Mouse (Mus musculus) limb, embryonic 14.5 days (tissue): Measurements from ENCODE around the gene Kif16b. TPM values are rescaled to one million over a fixed set of nuclear protein-coding genes. Genes with fewer than 3 reads are reported as not detected.

Experiments
- ATAC-seq: fragments of 200-750 bp; cut with Nextera tagmentation; 2 replicates; pipeline ENCODE4 v1.8.0; 2017; ENCODE audit warnings: low read depth, moderate number of reproducible peaks, moderate TSS enrichment; ENCODE audit not compliant: low FRiP score
- DNase-seq: peaks from one replicate; pipeline ENCODE4 v3.0.0-alpha.2; 2015; ENCODE audit warnings: low spot score
- H3K27ac ChIP-seq: fragments of 300-500 bp; sonication (generic); replicated peaks from 2 replicates; pipeline ENCODE4 v1.5.1; 2014; ENCODE audit warnings: low read depth, mild to moderate bottlenecking, low read length, moderate library complexity, mixed read lengths
- H3K27me3 ChIP-seq: fragments of 300-500 bp; sonication (generic); 2 replicates; pipeline ENCODE4 v1.6.1; 2014; ENCODE audit warnings: low read length, mixed read lengths; ENCODE audit not compliant: control insufficient read depth, insufficient read depth
- H3K36me3 ChIP-seq: fragments of 300-500 bp; sonication (generic); 2 replicates; pipeline ENCODE4 v1.6.1; 2014; ENCODE audit warnings: mild to moderate bottlenecking, low read length, moderate library complexity, mixed read lengths; ENCODE audit not compliant: control insufficient read depth, insufficient read depth
- H3K4me1 ChIP-seq: fragments of 300-500 bp; sonication (generic); 2 replicates; pipeline ENCODE4 v1.6.1; 2014; ENCODE audit warnings: antibody characterized with exemption, low read length, mixed read lengths; ENCODE audit not compliant: control insufficient read depth, insufficient read depth
- H3K4me2 ChIP-seq: fragments of 300-500 bp; sonication (generic); replicated peaks from 2 replicates; pipeline ENCODE4 v1.6.1; 2014; ENCODE audit warnings: low read depth, mild to moderate bottlenecking, low read length, moderate library complexity; ENCODE audit not compliant: severe bottlenecking
- H3K4me3 ChIP-seq: fragments of 300-500 bp; sonication (generic); replicated peaks from 2 replicates; pipeline ENCODE4 v1.5.1; 2014; ENCODE audit warnings: low read length
- H3K9ac ChIP-seq: fragments of 300-500 bp; sonication (generic); 2 replicates; pipeline ENCODE4 v1.6.1; 2014; ENCODE audit warnings: mild to moderate bottlenecking, low read depth, low read length, moderate library complexity; ENCODE audit not compliant: severe bottlenecking
- H3K9me3 ChIP-seq: fragments of 300-500 bp; sonication (generic); 2 replicates; pipeline ENCODE4 v1.6.1; 2016; ENCODE audit warnings: low read length; ENCODE audit not compliant: control insufficient read depth
- POLR2A ChIP-seq: fragments of 200-500 bp; IDR thresholded peaks from 2 replicates; pipeline ENCODE4 v1.8.0; 2012; ENCODE audit warnings: inconsistent platforms, mild to moderate bottlenecking, moderate library complexity, borderline replicate concordance; ENCODE audit not compliant: insufficient read depth, insufficient read length; ENCODE audit errors: extremely low read depth
- WGBS: fragments of 180-500 bp; shearing (Covaris S2); extraction: QIAGEN DNeasy Blood & Tissue Kit; methylation state at CpG from one replicate; pipeline ENCODE4 v1.1.7; 2014; 5-methylcytosine and 5-hydroxymethylcytosine counted together
- polyA plus RNA-seq, 2 experiments: library from polyadenylated mRNA; depleted of rRNA in 1 of 2; stranded (reverse) in 1 of 2; unstranded in 1 of 2; fragments of >200 nt; fragmentation: Nextera tagmentation in 1 of 2; extraction: Ambion mirVana in 1 of 2; gene quantifications; 2 replicates each; pipeline versions ENCODE4 v1.2.1 to v1.2.3; 2012 to 2014

Gene Kif16b
- polyA plus RNA-seq, 2 experiments = 7.9 to 10.6 TPM

GRCm38 (mm10) chr2:142596176-142597170, 304.9 kb downstream of the Kif16b start:
- Histone ChIP-seq H3K27ac (no peak overlapping the region), H3K4me2 (no peak overlapping the region), H3K9me3 (no peaks in the 10 kb centered on the region), H3K36me3 (no peaks in the 10 kb centered on the region), H3K9ac (no peak overlapping the region), H3K4me3 (no peak overlapping the region), H3K4me1 (no peaks in the 10 kb centered on the region; the same call in 1 of the 2 replicates), H3K27me3 (no peaks in the 10 kb centered on the region)
- ATAC-seq = no peak
- 81% methylated on average over 17 of the region's 17 CpGs for WGBS
- TF ChIP-seq POLR2A = no peak
- no peak for DNase-seq

DNA sequence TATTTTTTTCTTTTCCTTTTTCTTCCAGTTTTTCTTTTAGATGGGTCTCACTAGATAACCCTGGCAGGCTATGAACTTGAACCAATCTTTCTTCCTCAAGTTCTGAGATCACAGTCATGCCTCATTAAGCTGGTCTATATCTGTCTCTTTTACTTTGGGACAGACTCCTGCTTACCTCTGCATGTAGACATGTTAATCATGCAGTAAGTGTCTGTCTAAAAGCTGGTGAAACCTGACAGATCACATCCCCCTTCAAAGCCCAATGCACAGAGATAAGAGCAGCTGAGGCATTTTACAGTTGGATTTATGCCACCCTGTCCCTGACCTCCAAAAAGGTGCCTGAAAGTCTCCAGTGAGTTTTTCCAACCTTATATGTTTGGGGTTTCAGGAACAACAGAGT, 310.4 kb downstream of the Kif16b start:
- H3K9ac ChIP-seq = no peak overlapping the region
- no peak overlapping the region for H3K27ac ChIP-seq
- H3K4me1 ChIP-seq = no peaks in the 10 kb centered on the region; the same call in 1 of the 2 replicates
- no peaks in the 10 kb centered on the region for H3K27me3 ChIP-seq
- H3K4me2 ChIP-seq = no peak overlapping the region
- no peaks in the 10 kb centered on the region for H3K9me3 ChIP-seq
- no peak for TF ChIP-seq POLR2A
- DNase-seq (no peak), ATAC-seq (no peak)
- no peak overlapping the region for H3K4me3 ChIP-seq
- no peaks in the 10 kb centered on the region for H3K36me3 ChIP-seq

DNA sequence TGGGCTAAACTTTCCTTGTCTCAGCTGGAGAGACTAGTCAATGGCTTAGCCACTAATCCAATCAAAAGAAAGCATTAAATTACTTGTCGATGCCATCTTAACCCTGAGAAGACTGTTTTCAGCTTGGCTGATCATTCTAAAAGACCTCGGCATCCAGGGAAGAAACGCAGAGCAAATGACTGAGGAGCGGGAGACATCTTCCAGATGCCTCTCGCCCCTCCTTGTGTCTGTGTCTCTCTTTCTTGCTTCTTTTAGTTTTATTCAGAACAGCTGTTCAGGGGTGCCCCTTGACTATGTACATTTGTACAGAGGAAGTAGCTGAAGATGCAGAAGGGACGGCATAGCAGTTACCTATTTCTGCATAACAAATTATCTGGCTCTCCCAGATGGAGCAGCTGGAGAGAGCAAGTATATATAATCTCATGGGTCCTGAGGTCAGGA, 311.0 kb downstream of the Kif16b start:
- Histone ChIP-seq H3K27me3 (no peaks in the 10 kb centered on the region), H3K9me3 (no peaks in the 10 kb centered on the region), H3K4me2 (no peak overlapping the region), H3K36me3 (no peaks in the 10 kb centered on the region), H3K27ac (no peak overlapping the region), H3K9ac (no peak overlapping the region), H3K4me3 (no peak overlapping the region), H3K4me1 (no peaks in the 10 kb centered on the region; the same call in 1 of the 2 replicates)
- WGBS = 31% methylated on average over 6 of the region's 6 CpGs
- DNase-seq = no peak
- ATAC-seq = 0 out of 2 replicates have a peak, but pooled peaks have one; percentile 15
- TF ChIP-seq POLR2A = no peak

DNA sequence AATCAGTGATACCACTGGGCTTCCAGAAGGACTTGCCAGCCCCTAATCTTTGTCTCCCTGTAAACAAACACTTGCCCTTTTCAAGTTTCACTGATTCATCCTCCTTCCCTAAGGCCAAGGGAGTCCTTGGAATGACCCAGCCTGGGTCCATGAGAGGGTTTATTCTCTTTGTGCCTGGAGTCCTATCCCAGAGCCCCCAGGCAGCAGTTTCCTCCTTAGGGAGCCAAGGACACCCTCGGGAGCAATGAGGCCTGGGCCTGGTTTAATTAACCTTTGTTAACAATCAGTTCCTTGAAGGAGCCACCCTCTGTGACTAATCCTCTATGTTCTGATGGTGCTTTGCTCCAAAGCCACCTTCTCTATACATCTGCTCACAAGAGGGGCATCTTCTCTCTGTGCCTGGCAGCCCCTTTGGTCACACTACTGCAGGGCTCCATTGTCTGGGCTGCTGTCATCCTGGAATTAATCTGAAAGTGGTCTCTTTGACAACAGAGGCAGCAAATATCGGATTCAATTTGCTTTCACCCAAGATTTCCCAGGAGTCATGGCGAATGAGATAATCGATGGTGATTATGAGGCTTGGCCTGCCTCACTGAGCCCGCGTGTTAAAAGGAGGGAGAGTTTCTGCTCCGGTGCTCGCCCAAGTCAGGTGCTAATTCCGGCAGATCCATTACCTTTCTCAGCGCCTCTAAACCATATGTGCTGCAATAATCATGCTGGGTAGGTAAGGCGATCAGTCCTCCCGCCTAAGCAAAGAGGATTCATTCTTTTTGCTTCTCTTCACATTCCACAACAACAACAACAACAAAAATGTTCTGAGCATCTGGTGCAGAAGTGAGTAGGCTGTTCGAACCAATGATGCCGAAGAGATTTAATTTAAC, 311.7 kb downstream of the Kif16b start:
- 42% methylated on average over 14 of the region's 14 CpGs for WGBS

GRCm38 (mm10) chr2:142585845-142586244, 315.5 kb downstream of the Kif16b start:
- no peak overlapping the region for H3K4me2 ChIP-seq
- DNase-seq = no peak
- no peaks in the 10 kb centered on the region for H3K27me3 ChIP-seq
- H3K36me3 ChIP-seq = no peaks in the 10 kb centered on the region
- no peak for ATAC-seq
- no peaks in the 10 kb centered on the region for H3K9me3 ChIP-seq
- H3K9ac ChIP-seq = no peak overlapping the region
- TF ChIP-seq POLR2A = no peak
- 80% methylated on average over 5 of the region's 5 CpGs for WGBS
- no peak overlapping the region for H3K4me3 ChIP-seq
- no peaks in the 10 kb centered on the region; the same call in 1 of the 2 replicates for H3K4me1 ChIP-seq
- H3K27ac ChIP-seq = no peak overlapping the region

More for the DNA sequence above, 311.7 kb downstream of the Kif16b start:
- no peak for TF ChIP-seq POLR2A
- H3K9me3 ChIP-seq = no peaks in the 10 kb centered on the region
- H3K27ac ChIP-seq = no peak overlapping the region
- no peak overlapping the region for H3K4me2 ChIP-seq
- no peak for ATAC-seq
- no peaks in the 10 kb centered on the region; the same call in 1 of the 2 replicates for H3K4me1 ChIP-seq
- no peaks in the 10 kb centered on the region for H3K27me3 ChIP-seq
- no peak overlapping the region for H3K4me3 ChIP-seq
- DNase-seq = no peak
- H3K36me3 ChIP-seq = no peaks in the 10 kb centered on the region
- no peak overlapping the region for H3K9ac ChIP-seq
